Mouse (Mus musculus): ENCODE data around the gene Cfap57.

- TF ChIP-seq SRF (IDR thresholded peaks at IDR 0.05; ENCODE audit: control insufficient read depth, insufficient read length, low read depth) = no peak
- TF ChIP-seq MYOG (IDR thresholded peaks at IDR 0.05; ENCODE audit: control insufficient read depth in 1 of 3, insufficient read depth in 1 of 3, insufficient read length in 2 of 3, low read depth in 2 of 3) = no peak
- TF ChIP-seq POLR2A (IDR thresholded peaks at IDR 0.05; ENCODE audit: insufficient read length, low read depth) = no peak
- TF ChIP-seq MAX (IDR thresholded peaks at IDR 0.05; ENCODE audit: low read depth) = no peak
- no peak for TF ChIP-seq TCF12 (IDR thresholded peaks at IDR 0.05; ENCODE audit: insufficient read depth, poor library complexity, severe bottlenecking)
Observed at GRCm38 (mm10) chr4:118576097-118576496, 44.5 kb downstream of the Cfap57 start.
